Mouse (Mus musculus) bone marrow, adult 2 months (tissue): ENCODE measurements at regions not wholly inside any gene's neighbourhood (a gene's known extent, or its start where the extent isn't known, plus 50 kb on each side); places are given as distances from the start of the nearest gene placed in this dataset.

Experiments used
- CTCF ChIP-seq: fragments of 200-500 bp; IDR thresholded peaks from 2 replicates; pipeline ENCODE4 v1.5.1; 2011; ENCODE audit warnings: low read length, control low read depth; ENCODE audit not compliant: control insufficient read depth, insufficient read depth
- POLR2A ChIP-seq: fragments of 200-500 bp; IDR thresholded peaks from 2 replicates; pipeline ENCODE4 v1.6.1; 2011; ENCODE audit warnings: low read depth, mild to moderate bottlenecking, control low read depth, low read length, borderline replicate concordance; ENCODE audit not compliant: control insufficient read depth

- TF ChIP-seq CTCF, result no peak
- TF ChIP-seq POLR2A, result no peak
Observed at GRCm38 (mm10) chr11:84729189-84729588, 90.1 kb downstream of the Mrm1 start.
